Mouse (Mus musculus) layer of hippocampus, adult 9-11 months (tissue): ENCODE measurements around the gene Mob3c.

Source experiments
- DNase-seq: peaks from one replicate; pipeline ENCODE4 v3.0.0; 2022

Gene Mob3c

DNA sequence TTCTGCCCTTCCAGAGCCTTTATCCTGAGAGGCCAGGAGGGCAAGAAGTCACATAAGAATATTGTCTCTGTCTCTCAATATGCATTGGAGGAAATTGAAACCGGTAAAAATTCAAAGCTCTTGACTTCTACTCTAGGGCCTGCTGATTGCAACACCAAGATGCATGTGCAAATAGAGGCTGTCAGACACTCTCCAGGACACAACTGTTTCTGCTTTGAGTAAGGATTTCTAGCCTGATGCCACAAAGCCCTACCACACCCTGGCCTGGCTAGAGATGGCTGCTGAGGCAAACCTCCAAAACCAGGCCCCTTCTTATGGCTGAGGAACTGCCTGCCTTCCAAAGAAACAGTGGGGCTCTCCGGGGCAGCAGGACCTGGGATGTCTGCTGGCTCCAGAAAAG lies 7.7 kb downstream of the Mob3c start:
- no peak for DNase-seq

DNA sequence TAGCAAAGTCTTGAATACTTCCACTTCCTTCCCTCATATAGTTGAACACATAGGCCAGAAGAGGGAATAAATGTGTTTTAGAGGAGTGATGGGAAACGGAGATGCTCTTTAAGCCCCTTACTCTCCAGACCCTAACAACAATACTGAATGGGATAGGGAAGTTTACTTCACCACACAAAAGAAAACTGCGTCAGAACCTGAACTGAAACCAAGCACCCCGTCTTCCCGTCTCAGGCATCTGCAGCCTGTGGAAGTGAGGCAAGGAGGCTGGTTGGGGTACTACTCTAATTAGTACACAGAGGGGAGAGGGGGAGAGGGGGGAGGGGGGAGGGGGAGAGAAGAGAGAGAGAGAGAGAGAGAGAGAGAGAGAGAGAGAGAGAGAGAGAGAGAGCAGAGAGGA lies 10.3 kb downstream of the Mob3c start:
- no peak for DNase-seq

DNA sequence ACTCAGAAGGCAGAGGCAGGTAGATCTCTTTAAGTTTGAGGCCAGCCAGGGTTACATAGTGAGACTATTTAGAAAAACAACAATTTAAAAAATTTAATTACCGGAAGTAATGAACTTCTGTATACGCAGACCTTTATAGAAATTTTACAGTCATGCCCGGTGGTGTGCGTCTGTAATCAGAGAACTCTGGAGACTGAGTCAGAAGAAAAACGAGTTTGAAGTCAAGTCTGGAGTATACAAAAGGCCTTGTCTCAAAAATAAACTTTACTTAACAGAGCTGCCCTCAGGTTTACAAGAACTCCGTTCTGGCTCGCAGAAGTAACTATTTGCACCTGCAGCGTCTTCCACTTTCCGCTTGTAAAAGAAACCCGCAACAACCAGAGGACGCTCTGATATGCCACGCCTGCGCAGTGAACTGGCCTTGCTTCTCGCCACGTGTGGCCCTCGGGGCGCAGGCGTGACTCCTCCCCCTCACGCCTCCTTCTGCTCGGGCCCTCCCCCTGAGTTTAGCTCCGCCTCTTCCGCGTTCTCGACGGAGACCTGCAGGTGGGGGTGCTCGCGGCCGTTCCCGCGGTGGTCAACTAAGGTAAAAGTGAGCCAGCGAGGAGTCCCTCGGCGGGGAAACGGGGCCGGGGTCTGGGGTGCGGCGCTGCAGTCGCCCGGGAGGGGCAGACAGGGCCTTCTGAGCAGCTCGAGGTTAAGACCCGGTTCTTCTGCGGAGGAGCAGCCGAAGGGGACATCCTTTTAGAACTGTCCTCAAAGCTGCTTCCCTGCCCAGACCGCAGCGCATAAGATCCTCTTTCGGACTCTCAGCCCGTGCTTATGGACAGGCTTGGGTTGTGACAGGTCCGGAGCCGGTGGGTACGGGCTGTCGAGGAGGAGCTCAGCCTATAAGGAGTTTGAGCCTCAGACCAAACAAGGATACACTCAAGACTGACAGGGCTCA lies 11.1 kb downstream of the Mob3c start, which contains the start of gene Mknk1:
Mknk1 (plus strand) TSS at position 503 of the 946 bp plus-strand sequence.
- peak; percentile 95 for DNase-seq

DNA sequence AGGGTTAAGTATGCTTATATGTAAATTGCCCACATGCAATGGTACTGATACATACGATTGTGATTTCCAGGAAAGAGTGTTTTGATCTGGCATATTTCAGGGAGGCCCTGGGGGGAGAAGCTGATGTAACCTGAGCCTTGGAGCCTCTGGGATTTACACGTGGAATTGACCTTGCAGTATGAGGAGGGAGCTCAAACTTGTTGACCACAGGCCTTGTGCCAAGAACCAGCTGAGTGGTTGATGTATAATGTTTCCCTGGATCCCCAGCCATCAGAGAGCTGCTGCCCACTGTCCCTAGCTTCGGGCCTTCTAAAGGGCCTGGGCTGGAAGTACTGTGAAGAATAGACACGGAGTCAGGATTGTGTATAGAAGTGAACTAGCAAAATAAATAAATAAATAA lies 12.1 kb downstream of the Mob3c start:
- no peak for DNase-seq

DNA sequence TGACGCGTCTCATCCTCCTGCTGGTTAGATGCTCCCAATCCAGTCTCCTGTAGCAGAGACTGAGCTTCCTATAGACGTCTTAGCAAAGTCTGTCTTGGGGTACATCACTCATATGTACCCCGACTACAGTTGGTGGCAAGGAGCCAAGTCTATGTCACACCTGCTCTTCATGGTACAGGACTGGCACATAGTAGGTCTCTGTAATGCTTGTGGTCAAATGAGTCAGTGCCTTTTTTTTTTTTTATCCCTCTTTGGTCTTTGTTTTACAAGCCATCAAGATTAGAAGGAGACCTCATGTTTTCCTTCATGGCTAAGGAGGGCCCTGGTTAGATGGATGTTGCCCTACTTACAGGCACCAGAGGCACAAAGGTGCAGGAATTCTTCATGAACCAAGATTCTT lies 12.9 kb downstream of the Mob3c start:
- no peak for DNase-seq

DNA sequence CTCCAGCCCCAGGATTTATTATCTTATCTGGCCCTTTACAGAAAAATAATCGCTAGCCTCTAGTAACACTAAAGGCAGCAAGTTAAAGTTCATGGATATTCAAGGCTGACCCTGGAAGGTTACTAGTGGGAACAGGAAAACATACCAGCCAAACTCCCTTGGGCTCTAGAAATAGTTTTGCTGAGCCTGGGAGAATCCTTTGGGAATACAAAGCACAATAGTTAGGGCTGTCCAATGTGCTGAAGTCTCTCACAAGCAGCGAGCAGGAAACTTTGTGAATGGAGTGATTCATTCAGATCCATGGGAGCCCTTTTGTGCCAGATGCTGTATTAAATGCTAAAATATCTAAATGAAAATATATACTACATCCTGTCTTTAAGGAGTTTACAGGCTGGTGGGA lies 18.8 kb downstream of the Mob3c start:
- DNase-seq = no peak

DNA sequence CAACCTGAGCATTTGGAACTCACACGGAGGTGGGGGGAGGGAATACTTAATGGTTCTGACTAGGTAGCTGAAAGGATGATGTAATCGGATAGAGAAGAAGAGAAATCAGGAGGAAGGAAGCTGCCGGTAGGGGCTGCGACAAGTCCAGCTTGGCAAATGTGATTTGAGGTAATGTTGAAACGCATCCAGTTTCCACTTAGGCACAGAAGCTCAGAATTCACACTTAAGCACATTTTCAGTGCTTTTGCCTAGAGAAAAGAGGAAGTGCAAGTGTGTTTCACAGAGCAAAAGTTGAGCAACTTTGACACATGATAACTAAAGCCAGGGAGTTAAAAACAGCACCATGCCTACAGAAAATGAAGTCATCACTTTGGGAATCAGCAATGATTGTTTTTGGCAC lies 19.5 kb downstream of the Mob3c start:
- peak; percentile 83 for DNase-seq

DNA sequence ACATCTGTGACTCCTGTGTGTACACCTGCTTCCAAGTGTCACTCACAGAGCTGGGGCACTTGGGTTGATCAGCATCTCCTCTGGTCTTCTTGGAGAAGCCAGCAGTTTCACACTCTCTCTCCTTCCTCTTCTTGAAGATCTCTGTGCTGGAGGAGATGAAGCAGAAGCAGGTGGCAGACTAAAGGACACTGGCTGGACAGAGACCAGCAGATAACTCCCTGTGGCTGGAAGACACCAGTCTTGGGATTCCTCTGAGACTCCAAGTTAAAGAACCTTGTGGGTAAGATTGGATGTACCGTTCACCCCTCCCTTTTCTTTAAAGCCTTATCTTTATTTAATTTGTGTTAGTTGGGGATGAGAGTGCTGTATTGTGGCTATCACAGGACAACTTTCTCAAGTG lies 20.2 kb downstream of the Mob3c start:
- no peak for DNase-seq

DNA sequence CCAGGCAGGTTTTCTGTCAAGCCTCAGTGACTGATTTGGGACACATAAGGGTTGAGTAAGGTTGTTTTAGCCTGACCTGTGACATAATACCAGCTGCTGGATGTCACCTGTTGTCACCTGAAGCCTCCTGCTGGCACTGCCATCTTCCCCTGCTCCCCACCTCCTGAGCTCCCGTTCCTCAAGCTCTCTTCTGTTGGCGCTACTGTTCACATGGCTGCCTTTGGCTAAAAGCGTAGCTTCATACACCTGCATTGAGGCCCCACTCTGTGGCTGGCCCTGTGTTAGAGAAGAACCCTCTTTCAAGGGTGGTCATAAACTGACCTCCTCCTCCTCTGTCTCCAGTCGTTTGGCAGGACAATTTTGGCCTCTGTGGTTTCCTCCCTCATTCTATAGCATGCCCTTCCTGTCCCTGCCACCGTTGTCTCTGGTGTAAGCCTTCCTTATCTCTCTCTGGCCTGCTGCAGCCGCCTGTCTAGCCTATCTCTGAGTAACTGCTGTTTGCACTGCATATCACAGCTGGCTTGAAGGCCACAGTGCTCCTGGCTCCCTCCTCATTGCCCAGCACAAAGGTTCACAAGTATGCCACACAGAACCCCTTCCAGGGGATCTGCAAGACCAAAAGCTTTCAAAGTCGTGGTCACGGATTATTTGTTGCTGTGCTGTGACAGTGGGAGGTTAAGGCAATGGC lies 21.2 kb downstream of the Mob3c start:
- no peak for DNase-seq

DNA sequence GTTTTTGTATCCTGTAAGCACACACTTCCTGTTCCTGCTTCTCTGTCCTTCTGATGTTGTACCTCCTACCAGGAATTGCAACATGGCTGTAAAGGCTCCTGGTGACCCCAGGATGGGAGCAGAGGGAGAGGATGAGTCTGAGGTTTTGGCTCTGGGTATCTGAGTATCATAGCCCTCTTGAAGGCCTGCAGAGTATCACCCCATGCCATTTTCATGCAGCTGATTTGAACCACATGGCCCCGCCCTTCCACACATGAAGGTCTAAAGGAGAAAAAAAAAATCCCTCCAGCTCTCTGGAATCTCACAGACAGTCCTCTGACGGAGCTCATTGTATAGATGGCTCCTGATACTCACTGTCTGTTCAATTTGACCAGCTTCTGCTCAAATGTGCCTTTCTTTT lies 22.2 kb downstream of the Mob3c start:
- no peak for DNase-seq

DNA sequence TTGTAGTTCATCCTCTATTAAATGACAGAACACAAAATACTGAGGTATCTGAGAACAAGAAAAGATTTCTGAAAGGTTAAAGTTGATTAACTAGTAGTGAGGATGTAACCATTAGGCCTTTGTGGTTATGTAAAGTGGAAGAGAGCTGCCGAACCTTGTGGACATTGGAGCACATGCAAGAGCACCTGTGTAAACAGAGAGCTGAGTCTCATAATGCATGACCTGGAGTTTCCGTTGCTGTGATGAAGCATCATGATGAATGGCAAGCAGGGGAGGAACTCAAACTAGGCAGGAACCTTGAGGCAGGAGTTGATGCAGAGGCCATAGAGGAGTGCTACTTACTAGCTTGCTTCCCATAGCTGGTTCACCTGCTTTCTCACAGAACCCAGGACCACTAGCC lies 22.7 kb downstream of the Mob3c start:
- no peak for DNase-seq

DNA sequence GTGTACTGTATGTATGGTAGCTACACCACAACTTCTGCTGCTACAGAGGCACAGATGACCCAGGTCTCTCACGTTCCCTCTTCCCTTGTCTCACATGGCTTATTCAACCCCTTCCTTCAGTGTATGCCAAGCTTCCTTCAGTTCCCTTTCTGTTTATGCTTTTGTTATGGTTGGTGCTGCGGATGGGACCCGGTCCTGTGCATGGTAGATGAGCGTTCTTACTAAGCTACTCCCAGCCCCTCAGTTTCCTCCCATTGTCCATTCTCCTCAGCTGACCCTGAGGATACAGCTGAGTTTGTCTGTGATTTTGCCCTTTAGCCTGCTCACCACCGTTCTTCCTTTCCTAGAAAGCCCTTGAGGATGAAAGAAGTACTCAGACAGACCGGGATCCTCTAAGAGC lies 23.7 kb downstream of the Mob3c start:
- no peak for DNase-seq

DNA sequence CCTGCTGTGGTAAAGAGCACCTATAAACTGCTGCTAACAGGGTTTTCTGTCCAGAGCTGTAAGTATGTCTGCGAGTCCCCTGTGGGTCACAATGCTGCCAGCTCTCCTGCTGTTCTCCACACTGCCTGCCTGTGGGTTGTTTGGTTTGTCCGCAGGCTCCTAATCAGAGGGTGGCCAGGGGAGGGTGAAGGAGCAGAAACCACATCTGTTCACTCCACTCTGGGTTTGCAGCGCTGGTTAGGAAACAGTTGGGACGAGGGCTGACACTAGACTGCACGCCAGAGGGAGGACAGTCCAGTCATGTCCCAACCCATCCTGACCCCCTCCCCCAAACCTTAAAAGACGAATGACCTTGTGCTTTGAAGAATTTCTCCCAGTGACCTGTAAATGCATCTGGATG lies 27.2 kb downstream of the Mob3c start:
- no peak for DNase-seq

DNA sequence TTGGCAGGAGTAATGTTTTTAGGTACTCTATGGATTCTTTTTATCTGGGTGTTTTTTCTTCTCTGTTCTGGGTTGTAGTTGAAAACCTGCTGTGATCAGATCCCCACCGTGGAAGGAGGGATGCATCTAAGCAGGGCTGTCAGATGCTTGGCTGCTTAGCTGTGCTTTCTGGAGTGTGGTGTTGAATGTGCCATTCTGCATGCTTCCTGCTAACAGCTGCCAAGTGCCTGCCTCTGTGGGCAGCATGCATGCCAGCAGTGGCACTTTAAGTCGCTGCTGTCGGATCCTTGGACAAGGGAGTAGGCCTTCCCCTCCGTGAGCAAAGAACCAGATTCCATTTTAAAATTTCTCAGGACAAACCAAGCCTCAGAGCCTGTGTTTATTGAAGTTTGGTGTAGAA lies 27.7 kb downstream of the Mob3c start:
- no peak for DNase-seq

DNA sequence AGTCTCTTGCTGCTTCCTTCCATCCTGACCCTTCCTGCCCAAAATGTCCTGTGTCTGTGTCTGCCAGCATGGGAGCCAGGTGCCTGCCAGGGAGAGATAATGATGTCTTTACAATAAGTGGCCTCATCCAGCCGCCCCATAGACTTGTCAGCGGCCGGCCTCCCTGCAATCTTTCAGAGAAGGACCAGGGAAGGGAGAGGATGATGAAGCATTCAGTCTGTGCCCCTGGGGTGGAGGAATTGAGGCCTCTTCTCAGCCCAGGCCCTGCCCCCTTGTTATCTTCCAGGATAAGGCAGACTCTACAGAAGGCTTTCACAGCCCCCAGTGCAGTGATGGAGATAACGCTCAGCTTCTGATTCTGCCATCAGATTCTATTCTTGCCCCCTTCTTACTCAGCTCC lies 28.4 kb downstream of the Mob3c start:
- no peak for DNase-seq

DNA sequence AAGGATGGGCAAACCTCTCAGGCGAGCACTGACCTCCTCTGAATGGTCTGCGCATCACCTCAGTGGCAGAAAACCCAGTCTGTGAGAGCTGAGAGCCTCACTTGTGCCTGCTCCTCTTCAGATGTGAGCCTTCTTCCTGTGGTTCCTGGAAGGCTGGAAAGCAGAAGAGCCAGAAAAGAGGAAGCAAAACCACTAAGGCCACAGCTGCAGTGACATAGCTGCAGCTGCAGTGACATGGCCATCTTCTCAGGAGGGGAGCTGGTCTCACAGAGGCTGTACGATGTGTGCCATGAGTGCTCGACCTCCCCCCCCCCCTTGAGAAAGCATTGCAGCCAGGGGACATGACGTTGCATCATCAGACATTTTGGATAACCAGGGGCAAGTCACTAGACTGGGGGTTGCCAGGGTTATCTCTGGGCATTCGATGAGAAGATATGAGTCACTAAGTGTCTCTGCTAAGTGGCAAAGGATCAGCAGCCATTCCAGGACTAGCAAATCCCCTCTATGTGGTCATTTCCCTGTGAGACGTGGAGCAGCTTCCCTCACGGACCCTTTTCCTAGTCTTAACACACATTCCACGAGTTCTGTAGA lies 29.5 kb downstream of the Mob3c start:
- no peak for DNase-seq

DNA sequence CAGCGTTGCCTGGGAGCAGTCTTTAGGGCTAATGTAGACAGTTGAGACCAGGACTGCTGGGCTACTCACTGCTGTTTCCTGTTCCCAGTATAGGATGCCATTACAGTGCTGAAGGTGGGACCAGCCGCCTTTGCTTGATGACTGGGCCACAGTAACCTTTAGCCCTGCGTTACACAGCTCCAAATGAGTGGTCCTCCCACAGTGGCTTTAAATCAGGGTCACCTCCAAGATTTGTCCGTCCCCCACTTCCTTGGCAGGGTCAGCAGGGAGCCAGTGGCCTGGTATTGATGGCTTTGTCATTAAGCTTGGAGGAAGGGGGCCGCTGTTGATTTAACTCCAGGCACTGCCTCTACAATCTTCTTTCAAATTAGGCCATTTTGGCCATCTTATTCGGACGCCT lies 35.5 kb downstream of the Mob3c start:
- DNase-seq = no peak

DNA sequence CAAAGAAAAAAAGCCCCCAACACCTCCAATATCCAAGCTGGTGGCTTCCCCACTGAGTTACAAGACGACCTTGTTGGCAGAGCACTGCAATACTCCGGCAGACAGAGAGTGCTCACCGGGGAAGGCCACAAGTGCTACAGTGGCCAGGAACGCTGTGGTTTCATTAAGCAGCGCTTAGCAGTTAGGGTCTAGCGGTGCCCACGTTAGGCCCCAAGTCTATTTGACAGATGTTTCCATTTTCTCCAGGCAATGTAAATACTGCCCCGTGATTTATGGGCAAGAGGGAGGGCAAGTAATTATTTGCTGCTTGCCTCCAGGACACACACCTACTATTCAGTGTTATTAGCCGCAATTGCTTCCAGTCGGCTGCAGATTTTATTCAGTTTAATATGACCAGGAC lies 36.0 kb downstream of the Mob3c start:
- no peak for DNase-seq

DNA sequence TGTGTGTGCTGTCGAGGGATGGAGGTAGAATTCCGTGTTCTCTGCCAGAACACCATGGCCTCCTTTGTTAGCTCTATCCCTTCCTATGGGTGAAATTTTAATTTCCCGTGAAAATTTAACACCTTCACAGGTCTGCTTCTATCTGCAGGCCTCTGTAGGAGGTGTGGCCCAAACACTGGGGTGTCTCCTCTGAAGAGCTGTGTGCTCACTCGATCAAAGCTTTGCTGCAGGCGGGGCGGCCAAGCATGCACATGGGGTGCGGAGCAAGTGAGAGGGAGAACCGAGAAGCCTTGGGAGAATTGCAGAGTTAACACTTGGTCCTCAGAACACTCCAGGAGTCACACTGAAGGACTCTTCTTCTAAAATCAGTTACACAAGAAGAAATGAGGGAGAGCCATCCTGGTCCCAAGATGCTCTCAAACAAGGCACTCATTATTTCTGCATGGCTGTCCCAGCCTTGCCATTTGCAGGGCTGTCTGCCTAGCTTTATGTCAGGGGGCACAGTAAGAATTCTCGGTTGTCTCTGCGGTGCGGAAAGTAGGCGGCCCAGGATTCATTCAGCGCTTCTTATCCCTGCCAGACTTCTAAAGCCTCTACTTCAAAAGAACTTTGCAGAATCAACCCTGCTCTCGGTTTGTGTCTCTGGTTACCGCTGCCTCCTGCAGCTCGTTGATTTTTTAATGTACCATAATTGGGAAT lies 41.8 kb downstream of the Mob3c start:
- DNase-seq = no peak

DNA sequence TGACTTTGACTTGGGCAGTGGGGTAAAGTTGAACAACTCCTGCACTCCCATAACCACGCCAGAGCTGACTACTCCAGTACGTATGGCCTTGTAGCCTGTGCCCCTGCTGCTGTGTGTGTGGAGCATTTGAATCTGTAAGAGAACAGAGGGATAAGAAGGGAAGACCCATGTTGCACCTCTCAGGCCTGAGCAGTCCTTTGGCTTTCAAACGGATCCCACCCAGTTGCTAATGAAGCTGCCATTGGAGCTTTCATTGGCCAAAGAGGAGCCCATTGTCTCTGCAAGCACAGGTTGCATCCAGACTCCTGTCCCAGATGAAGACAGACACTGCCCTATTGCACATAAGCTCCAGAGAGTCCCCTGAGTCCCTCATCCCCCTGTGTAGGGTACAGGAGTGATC lies 45.3 kb downstream of the Mob3c start:
- DNase-seq = no peak

DNA sequence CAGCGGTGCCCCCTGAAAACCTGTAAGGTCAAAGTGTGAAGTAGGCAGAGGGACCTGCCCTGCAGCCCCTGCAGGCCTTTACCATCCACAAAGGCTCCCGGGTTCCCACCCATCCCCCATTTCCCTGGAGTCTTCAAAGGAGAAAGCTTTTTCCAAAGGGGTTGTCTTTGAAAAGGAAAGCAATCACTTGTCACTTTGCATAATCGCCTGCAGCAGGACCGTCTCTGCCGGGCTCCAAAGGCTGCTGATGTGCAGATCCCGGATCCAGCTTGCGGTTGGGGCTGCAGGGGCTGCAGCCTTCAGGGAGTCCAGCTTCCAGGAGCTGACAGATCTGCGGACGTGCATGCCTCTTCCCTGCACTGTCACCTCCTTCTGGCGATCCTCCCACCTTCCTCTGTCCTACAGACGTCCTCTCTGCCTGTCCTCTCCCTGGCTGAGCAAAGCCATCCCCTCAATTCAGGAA lies 50.4 kb downstream of the Mob3c start:
- no peak for DNase-seq

DNA sequence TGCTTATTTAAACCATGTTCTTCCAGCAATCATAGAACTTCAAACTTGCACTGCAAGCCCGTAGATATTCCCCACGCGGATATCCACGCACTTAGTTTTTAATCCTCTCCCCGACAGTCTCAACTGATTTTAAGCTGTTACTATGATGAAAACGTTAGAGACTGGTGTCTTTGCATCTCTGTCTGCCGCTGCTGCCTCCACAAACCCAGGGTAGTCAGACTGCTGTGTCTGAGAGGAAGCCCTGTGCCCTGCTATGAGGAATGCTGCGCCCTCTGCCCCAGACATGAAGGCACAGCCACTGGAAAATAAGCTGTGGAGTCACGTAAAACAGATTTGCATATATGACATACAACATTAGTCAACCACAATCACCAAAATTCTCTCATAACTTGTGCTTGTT lies 50.9 kb downstream of the Mob3c start:
- no peak for DNase-seq

DNA sequence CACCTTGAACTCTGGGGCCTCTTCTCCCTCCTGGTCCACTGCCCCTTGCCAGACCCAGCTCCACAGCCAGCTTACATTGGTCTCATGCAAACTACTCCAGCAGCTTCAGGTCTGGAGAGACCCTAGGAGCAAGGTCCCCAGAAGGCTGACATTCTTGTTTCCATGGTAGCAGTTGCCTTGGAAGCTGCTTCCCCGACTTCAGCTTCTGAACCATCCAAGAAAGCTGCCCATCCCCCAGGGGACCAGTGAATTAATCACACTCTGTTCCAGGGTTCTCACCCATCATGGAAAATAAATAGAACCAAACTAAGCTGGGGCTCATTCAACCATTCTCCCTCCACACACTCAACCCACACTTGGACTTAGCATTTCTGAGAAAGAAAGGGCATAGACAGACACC lies 53.3 kb downstream of the Mob3c start:
- peak; percentile 42 for DNase-seq
